Mouse (Mus musculus) Patski (cell line): Measurements from ENCODE around the gene Maml2. TPM values are rescaled to one million over a fixed set of nuclear protein-coding genes. Genes with fewer than 3 reads are reported as not detected.

Source experiments
- ATAC-seq: fragments of 100-300 bp; one replicate; pipeline ENCODE4 v1.8.0; 2021
- CTCF ChIA-PET: fragments of 350-600 bp; sonication (Branson Sonifier 250); formaldehyde crosslinking; loops from one replicate; lab custom pipeline; 2022; ENCODE audit warnings: inconsistent platforms; lab: Charles Lee
- POLR2A ChIA-PET: fragments of 350-600 bp; sonication (Branson Sonifier 250); formaldehyde crosslinking; loops from one replicate; lab custom pipeline; 2022; ENCODE audit warnings: antibody characterized with exemption, inconsistent platforms; lab: Charles Lee
- DNase-seq: peaks from one replicate; pipeline ENCODE4 v3.0.0-alpha.2; 2011; ENCODE audit warnings: low read depth, low spot score
- H3K27me3 ChIP-seq: fragments of 371-371 bp; one replicate; pipeline ENCODE4 v1.5.1; 2021
- CTCF ChIP-seq: fragments of 100-300 bp; IDR thresholded peaks from one replicate; pipeline ENCODE4 v1.5.1; 2021
- in situ Hi-C: fragments of 300-500 bp; cut with MboI; formaldehyde crosslinking; loops from 3 replicates; pipeline ENCODE4 v1.11.1; 2018; ENCODE audit warnings: low pct_unique_long_range_greater_than_20kb, mixed read lengths
- polyA plus RNA-seq: library from polyadenylated mRNA; unstranded; gene quantifications from one replicate; pipeline ENCODE4 v1.2.3, GENCODE M21; 2021

Maml2 gene
- polyA plus RNA-seq, 1 experiment from 2014 or later: 10.5 TPM

GRCm38 (mm10) chr9:13509751-13510150 is 212.0 kb downstream of the Maml2 start:
- no peak for DNase-seq
- no peaks in the 10 kb centered on the region for H3K27me3 ChIP-seq
- ATAC-seq: no peak
- no peak for TF ChIP-seq CTCF
- in situ Hi-C loops: no loop called here
- CTCF ChIA-PET: interaction anchor here (1.2 to 1.6 kb wide), 2 partner anchors 9 to 16 kb away, joined by 3 to 4 read pairs; no protein-coding TSS in a partner anchor
- POLR2A ChIA-PET: no interaction called here

- no peaks in the 10 kb centered on the region for H3K27me3 ChIP-seq
- POLR2A ChIA-PET: no interaction called here
Observed at GRCm38 (mm10) chr9:13510621-13511369, 213.0 kb downstream of the Maml2 start.

GRCm38 (mm10) chr9:13513135-13513534 is 215.4 kb downstream of the Maml2 start:
- DNase-seq: no peak
- ChIA-PET POLR2A (no interaction called here), CTCF (interaction anchor here (1.4 kb wide), 1 partner anchor 10 kb away, joined by 3 read pairs; no protein-coding TSS in a partner anchor)
- H3K27me3 ChIP-seq: no peaks in the 10 kb centered on the region
- TF ChIP-seq CTCF: no peak
- in situ Hi-C loops: no loop called here
- no peak for ATAC-seq

More at GRCm38 (mm10) chr9:13510621-13511369, 213.0 kb downstream of the Maml2 start:
- in situ Hi-C loops: no loop called here
- no peak for ATAC-seq
- DNase-seq: no peak
- TF ChIP-seq CTCF: no peak
- CTCF ChIA-PET: no interaction called here

GRCm38 (mm10) chr9:13514435-13514834 is 216.7 kb downstream of the Maml2 start:
- no peak for DNase-seq
- H3K27me3 ChIP-seq: no peaks in the 10 kb centered on the region
- in situ Hi-C loops: no loop called here
- ChIA-PET POLR2A (no interaction called here), CTCF (no interaction called here)
- TF ChIP-seq CTCF: no peak
- ATAC-seq: no peak

GRCm38 (mm10) chr9:13515976-13516375 is 218.2 kb downstream of the Maml2 start:
- in situ Hi-C loops: no loop called here
- TF ChIP-seq CTCF: no peak
- ATAC-seq: no peak

GRCm38 (mm10) chr9:13518031-13518430 is 220.3 kb downstream of the Maml2 start:
- no peak for TF ChIP-seq CTCF
- ATAC-seq (no peak), DNase-seq (no peak)
- ChIA-PET CTCF (interaction anchor here (1.7 kb wide), 1 partner anchor 14 kb away, joined by 4 read pairs; no protein-coding TSS in a partner anchor), POLR2A (no interaction called here)
- in situ Hi-C loops: no loop called here
- no peaks in the 10 kb centered on the region for H3K27me3 ChIP-seq

More at GRCm38 (mm10) chr9:13515976-13516375, 218.2 kb downstream of the Maml2 start:
- ChIA-PET POLR2A (no interaction called here), CTCF (interaction anchor here (2.1 kb wide), 1 partner anchor 10 kb away, joined by 7 read pairs; no protein-coding TSS in a partner anchor)
- H3K27me3 ChIP-seq: no peaks in the 10 kb centered on the region
- no peak for DNase-seq

GRCm38 (mm10) chr9:13518441-13518971 is 220.7 kb downstream of the Maml2 start:
- DNase-seq: no peak
- in situ Hi-C loops: no loop called here
- no peak for ATAC-seq
- ChIA-PET CTCF (interaction anchor here (1.7 kb wide), 1 partner anchor 13 kb away, joined by 4 read pairs; no protein-coding TSS in a partner anchor), POLR2A (interaction anchor here (0.6 kb wide), 1 partner anchor 65 kb away, joined by 3 read pairs; no protein-coding TSS in a partner anchor)
- TF ChIP-seq CTCF: no peak
- no peaks in the 10 kb centered on the region for H3K27me3 ChIP-seq

GRCm38 (mm10) chr9:13522061-13522820 is 224.5 kb downstream of the Maml2 start:
- POLR2A ChIA-PET: no interaction called here
- ATAC-seq (no peak), DNase-seq (no peak)
- in situ Hi-C loops: no loop called here
- no peak for TF ChIP-seq CTCF
- H3K27me3 ChIP-seq: no peaks in the 10 kb centered on the region
- CTCF ChIA-PET: no interaction called here

- CTCF ChIA-PET: interaction anchor here (0.7 kb wide), 1 partner anchor 10 kb away, joined by 3 read pairs; no protein-coding TSS in a partner anchor
- in situ Hi-C loops: no loop called here
- DNase-seq: no peak
- TF ChIP-seq CTCF: no peak
- POLR2A ChIA-PET: interaction anchor here (0.5 to 1.0 kb wide), 2 partner anchors 139 to 157 kb away, joined by 3 to 5 read pairs; no protein-coding TSS in a partner anchor
- no peaks in the 10 kb centered on the region for H3K27me3 ChIP-seq
- ATAC-seq: no peak
Observed at GRCm38 (mm10) chr9:13523046-13523445, 225.3 kb downstream of the Maml2 start.

- in situ Hi-C loops: no loop called here
- CTCF ChIA-PET: interaction anchor here (1.0 to 2.1 kb wide), 6 partner anchors 16 to 224 kb away, joined by 3 to 6 read pairs (median 4); no protein-coding TSS in a partner anchor
- TF ChIP-seq CTCF: no peak
- POLR2A ChIA-PET: no interaction called here
- ATAC-seq (peak; percentile 25), DNase-seq (no peak)
- H3K27me3 ChIP-seq: no peaks in the 10 kb centered on the region
Observed at GRCm38 (mm10) chr9:13525075-13525474, 227.3 kb downstream of the Maml2 start.
